Mouse (Mus musculus): Measurements from ENCODE around the gene Dennd4b. TPM values are rescaled to one million over a fixed set of nuclear protein-coding genes. Genes with fewer than 3 reads are reported as not detected.
"Not testable (repeated sequence)": the region's sequence is repeated elsewhere in the genome, so short reads cannot be mapped to it uniquely, and the experiment has no call there.

The Dennd4b gene
- polyA plus RNA-seq, 1 experiment from 2014 or later = 6.9 TPM

- DNase-seq (ENCODE audit: low spot score) = peak; percentile 79
- peak within 1 kb of the TSS; percentile 55 for H3K4me3 ChIP-seq
- H3K36me3 ChIP-seq = no peaks in the 10 kb centered on the region
- H3K27ac ChIP-seq (replicated peaks) = peak within 1 kb of the TSS; percentile 83
- WGBS = 2% methylated on average over 19 of the region's 19 CpGs
- H3K27me3 ChIP-seq (ENCODE audit: low read depth, poor library complexity, severe bottlenecking) = no peaks in the 10 kb centered on the region
- peaks cover 23% of the 10 kb centered on the region for H3K4me1 ChIP-seq
- no peaks in the 10 kb centered on the region for H3K9me3 ChIP-seq (replicated peaks)
These were observed 21.8 kb upstream of the Dennd4b start, which contains the start of gene Creb3l4 for GRCm38 (mm10) chr3:90242984-90243775. TSS of gene Creb3l4 (minus strand) at chr3:90243512.

- Histone ChIP-seq H3K27me3 (ENCODE audit: low read depth, poor library complexity, severe bottlenecking) (no peaks in the 10 kb centered on the region), H3K4me3 (no peak overlapping the region), H3K9me3 (replicated peaks) (no peaks in the 10 kb centered on the region), H3K4me1 (peaks cover 37% of the 10 kb centered on the region), H3K27ac (replicated peaks) (no peak overlapping the region), H3K36me3 (peaks cover 12% of the 10 kb centered on the region)
- DNase-seq (ENCODE audit: low spot score) = no peak
- 79% methylated on average over 2 of the region's 2 CpGs for WGBS
These were observed 19.6 kb upstream of the Dennd4b start for GRCm38 (mm10) chr3:90245406-90245805.

- peak overlapping the region; percentile 92 for H3K27ac ChIP-seq (replicated peaks)
- peaks cover 36% of the 10 kb centered on the region for H3K4me1 ChIP-seq
- H3K27me3 ChIP-seq (ENCODE audit: low read depth, poor library complexity, severe bottlenecking) = no peaks in the 10 kb centered on the region
- 1% methylated on average over 3 of the region's 3 CpGs for WGBS
- peak overlapping the region; percentile 72 for H3K4me3 ChIP-seq
- H3K9me3 ChIP-seq (replicated peaks) = no peaks in the 10 kb centered on the region
- peaks cover 27% of the 10 kb centered on the region for H3K36me3 ChIP-seq
- no peak for DNase-seq (ENCODE audit: low spot score)
These were observed 17.4 kb upstream of the Dennd4b start for GRCm38 (mm10) chr3:90247630-90247959.

- peak within 1 kb of the TSS; percentile 92 for H3K27ac ChIP-seq (replicated peaks)
- no peaks in the 10 kb centered on the region for H3K9me3 ChIP-seq (replicated peaks)
- under 1% methylated on average over 44 of the region's 44 CpGs for WGBS
- no peaks in the 10 kb centered on the region for H3K27me3 ChIP-seq (ENCODE audit: low read depth, poor library complexity, severe bottlenecking)
- DNase-seq (ENCODE audit: low spot score) = peak; percentile 96
- H3K4me1 ChIP-seq = peaks cover 30% of the 10 kb centered on the region
- H3K36me3 ChIP-seq = peaks cover 27% of the 10 kb centered on the region
- peak within 1 kb of the TSS; percentile 72 for H3K4me3 ChIP-seq
These were observed 16.8 kb upstream of the Dennd4b start, which contains the start of gene Slc39a1 for GRCm38 (mm10) chr3:90247960-90248745. TSS of gene Slc39a1 (plus strand) at chr3:90248172.

GRCm38 (mm10) chr3:90248746-90249100 is 16.3 kb upstream of the Dennd4b start:
- WGBS = 12% methylated on average over 10 of the region's 10 CpGs
- peak overlapping the region; percentile 72 for H3K4me3 ChIP-seq

GRCm38 (mm10) chr3:90250791-90251190 is 14.2 kb upstream of the Dennd4b start:
- Histone ChIP-seq H3K4me1 (peaks cover 38% of the 10 kb centered on the region), H3K36me3 (peaks cover 27% of the 10 kb centered on the region), H3K27ac (replicated peaks) (no peak overlapping the region), H3K27me3 (ENCODE audit: low read depth, poor library complexity, severe bottlenecking) (no peaks in the 10 kb centered on the region), H3K9me3 (replicated peaks) (no peaks in the 10 kb centered on the region), H3K4me3 (no peak overlapping the region)
- DNase-seq (ENCODE audit: low spot score) = no peak
- 92% methylated on average over 6 of the region's 6 CpGs for WGBS

More at GRCm38 (mm10) chr3:90248746-90249100, 16.3 kb upstream of the Dennd4b start:
- no peak for DNase-seq (ENCODE audit: low spot score)
- H3K4me1 ChIP-seq = peaks cover 30% of the 10 kb centered on the region
- peaks cover 27% of the 10 kb centered on the region for H3K36me3 ChIP-seq
- no peaks in the 10 kb centered on the region for H3K27me3 ChIP-seq (ENCODE audit: low read depth, poor library complexity, severe bottlenecking)
- H3K9me3 ChIP-seq (replicated peaks) = no peaks in the 10 kb centered on the region
- H3K27ac ChIP-seq (replicated peaks) = peak overlapping the region; percentile 92

GRCm38 (mm10) chr3:90251731-90252226 is 13.2 kb upstream of the Dennd4b start:
- 93% methylated on average over 9 of the region's 12 CpGs for WGBS
- not testable (repeated sequence) for H3K4me3 ChIP-seq; H3K27ac ChIP-seq (replicated peaks); H3K27me3 ChIP-seq (ENCODE audit: low read depth, poor library complexity, severe bottlenecking); DNase-seq (ENCODE audit: low spot score); H3K9me3 ChIP-seq (replicated peaks)
- Histone ChIP-seq H3K4me1 (peaks cover 43% of the 10 kb centered on the region), H3K36me3 (peaks cover 29% of the 10 kb centered on the region)

- not testable (repeated sequence) for H3K4me3 ChIP-seq; H3K27me3 ChIP-seq (ENCODE audit: low read depth, poor library complexity, severe bottlenecking); H3K9me3 ChIP-seq (replicated peaks); H3K27ac ChIP-seq (replicated peaks); DNase-seq (ENCODE audit: low spot score)
- Histone ChIP-seq H3K4me1 (peaks cover 39% of the 10 kb centered on the region), H3K36me3 (peaks cover 38% of the 10 kb centered on the region)
- 89% methylated on average over 2 of the region's 2 CpGs for WGBS
These were observed 12.3 kb upstream of the Dennd4b start for GRCm38 (mm10) chr3:90252659-90253058.

- DNase-seq (ENCODE audit: low spot score); H3K27me3 ChIP-seq (ENCODE audit: low read depth, poor library complexity, severe bottlenecking); H3K27ac ChIP-seq (replicated peaks); H3K9me3 ChIP-seq (replicated peaks): not testable (repeated sequence)
- peaks cover 36% of the 10 kb centered on the region for H3K4me1 ChIP-seq
- 88% methylated on average over 1 of the region's 1 CpGs for WGBS
- peaks cover 43% of the 10 kb centered on the region for H3K36me3 ChIP-seq
- peak overlapping the region; percentile 90 for H3K4me3 ChIP-seq
These were observed 11.8 kb upstream of the Dennd4b start for GRCm38 (mm10) chr3:90253174-90253573.

GRCm38 (mm10) chr3:90253653-90254418 is 11.1 kb upstream of the Dennd4b start, which contains the start of gene Crtc2:
TSS of gene Crtc2 (plus strand) at chr3:90254163.
- Histone ChIP-seq H3K9me3 (replicated peaks) (no peaks in the 10 kb centered on the region), H3K27me3 (ENCODE audit: low read depth, poor library complexity, severe bottlenecking) (no peaks in the 10 kb centered on the region), H3K27ac (replicated peaks) (peak within 1 kb of the TSS; percentile 91), H3K4me1 (peaks cover 30% of the 10 kb centered on the region), H3K36me3 (peaks cover 50% of the 10 kb centered on the region), H3K4me3 (peak within 1 kb of the TSS; percentile 90)
- 3% methylated on average over 40 of the region's 40 CpGs for WGBS
- peak; percentile 96 for DNase-seq (ENCODE audit: low spot score)

- Histone ChIP-seq H3K4me3 (peak overlapping the region; percentile 90), H3K27me3 (ENCODE audit: low read depth, poor library complexity, severe bottlenecking) (no peaks in the 10 kb centered on the region), H3K36me3 (peaks cover 54% of the 10 kb centered on the region), H3K4me1 (peaks cover 22% of the 10 kb centered on the region), H3K9me3 (replicated peaks) (no peaks in the 10 kb centered on the region), H3K27ac (replicated peaks) (peak overlapping the region; percentile 91)
- no peak for DNase-seq (ENCODE audit: low spot score)
- 1% methylated on average over 41 of the region's 41 CpGs for WGBS
These were observed 10.4 kb upstream of the Dennd4b start for GRCm38 (mm10) chr3:90254419-90255193.

GRCm38 (mm10) chr3:90255194-90255565 is 9.8 kb upstream of the Dennd4b start:
- WGBS = 26% methylated on average over 2 of the region's 2 CpGs
- DNase-seq (ENCODE audit: low spot score) = no peak
- H3K36me3 ChIP-seq = peaks cover 54% of the 10 kb centered on the region
- H3K9me3 ChIP-seq (replicated peaks) = no peaks in the 10 kb centered on the region
- peaks cover 22% of the 10 kb centered on the region for H3K4me1 ChIP-seq
- peak overlapping the region; percentile 90 for H3K4me3 ChIP-seq
- no peaks in the 10 kb centered on the region for H3K27me3 ChIP-seq (ENCODE audit: low read depth, poor library complexity, severe bottlenecking)
- H3K27ac ChIP-seq (replicated peaks) = peak overlapping the region; percentile 91
